Mouse (Mus musculus) cerebellum, adult 8-10 months (tissue): Measurements from ENCODE around the gene Tm9sf4.

ENCODE experiments used
- DNase-seq: peaks from one replicate; pipeline ENCODE4 v3.0.0; 2022

Gene Tm9sf4

GRCm38 (mm10) chr2:153218516-153218915, 57.4 kb downstream of the Tm9sf4 start:
- DNase-seq = no peak

- DNase-seq = no peak
Measured at GRCm38 (mm10) chr2:153221620-153222019, 60.5 kb downstream of the Tm9sf4 start.

DNA sequence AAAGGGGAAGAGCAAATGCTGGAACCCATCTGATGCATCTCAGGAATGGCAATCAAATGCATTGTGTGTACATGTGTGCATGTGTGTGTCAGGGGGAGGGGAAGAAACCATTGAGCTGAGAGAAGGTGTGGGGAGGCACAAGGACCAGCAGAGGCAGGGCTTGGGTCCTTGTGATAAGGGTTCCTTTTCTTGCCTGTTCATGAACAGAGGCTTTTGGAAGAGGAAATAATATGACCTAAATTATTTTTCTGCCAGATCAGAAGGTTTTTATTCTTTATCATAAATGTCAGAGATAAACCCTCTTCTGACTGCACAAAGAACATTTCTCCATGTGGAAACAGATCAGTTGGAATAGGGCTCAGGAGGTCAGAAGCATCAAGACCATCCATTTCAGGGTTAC, 61.0 kb downstream of the Tm9sf4 start:
- no peak for DNase-seq

DNA sequence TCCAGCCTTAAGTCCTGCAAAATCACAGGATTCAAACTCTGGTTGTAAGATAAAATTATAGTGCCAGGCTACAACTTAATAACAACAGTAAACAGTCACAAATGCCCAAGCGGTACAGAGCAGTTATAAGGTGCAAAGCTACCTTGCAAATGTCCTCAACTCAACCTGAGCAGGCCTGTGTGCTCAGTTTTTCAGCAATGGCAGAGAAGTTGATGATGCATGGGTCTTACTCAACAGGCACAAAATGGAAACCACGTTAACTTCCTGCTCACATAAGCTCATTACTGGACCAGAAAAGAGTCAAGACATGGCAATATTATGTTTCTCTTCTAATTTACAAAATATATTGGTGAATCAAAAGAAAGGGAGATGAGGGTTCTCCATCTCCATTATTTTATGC, 61.5 kb downstream of the Tm9sf4 start:
- DNase-seq = no peak

GRCm38 (mm10) chr2:153224946-153225594, 64.0 kb downstream of the Tm9sf4 start, which contains the start of gene Tspyl3:
Gene Tspyl3 (minus strand): TSS chr2:153225441.
- DNase-seq = peak; percentile 59

DNA sequence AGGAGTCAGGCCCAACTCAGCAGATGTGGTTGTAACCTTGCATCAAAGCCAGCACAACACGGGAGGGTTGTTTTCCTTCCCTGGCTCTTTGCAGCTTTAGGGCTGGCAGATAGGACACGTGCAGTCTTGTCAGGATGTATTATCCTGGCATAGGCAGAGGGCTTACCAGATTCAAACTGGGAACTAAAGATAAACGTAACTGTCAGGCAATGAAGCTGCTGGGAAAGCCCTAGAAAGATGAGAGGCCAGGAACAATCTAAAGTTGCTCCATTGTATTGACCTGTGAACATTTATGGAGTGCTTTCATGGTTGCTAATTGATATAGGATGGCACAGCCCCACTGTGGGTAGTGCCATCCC, 64.5 kb downstream of the Tm9sf4 start:
- DNase-seq = no peak

- DNase-seq = no peak
Measured at GRCm38 (mm10) chr2:153227959-153228358, 66.9 kb downstream of the Tm9sf4 start.

- DNase-seq = no peak
Measured at GRCm38 (mm10) chr2:153228523-153228922, 67.4 kb downstream of the Tm9sf4 start.

GRCm38 (mm10) chr2:153237193-153237592, 76.1 kb downstream of the Tm9sf4 start:
- no peak for DNase-seq

GRCm38 (mm10) chr2:153237891-153238290, 76.8 kb downstream of the Tm9sf4 start:
- no peak for DNase-seq

- no peak for DNase-seq
Measured at GRCm38 (mm10) chr2:153238406-153238805, 77.3 kb downstream of the Tm9sf4 start.

DNA sequence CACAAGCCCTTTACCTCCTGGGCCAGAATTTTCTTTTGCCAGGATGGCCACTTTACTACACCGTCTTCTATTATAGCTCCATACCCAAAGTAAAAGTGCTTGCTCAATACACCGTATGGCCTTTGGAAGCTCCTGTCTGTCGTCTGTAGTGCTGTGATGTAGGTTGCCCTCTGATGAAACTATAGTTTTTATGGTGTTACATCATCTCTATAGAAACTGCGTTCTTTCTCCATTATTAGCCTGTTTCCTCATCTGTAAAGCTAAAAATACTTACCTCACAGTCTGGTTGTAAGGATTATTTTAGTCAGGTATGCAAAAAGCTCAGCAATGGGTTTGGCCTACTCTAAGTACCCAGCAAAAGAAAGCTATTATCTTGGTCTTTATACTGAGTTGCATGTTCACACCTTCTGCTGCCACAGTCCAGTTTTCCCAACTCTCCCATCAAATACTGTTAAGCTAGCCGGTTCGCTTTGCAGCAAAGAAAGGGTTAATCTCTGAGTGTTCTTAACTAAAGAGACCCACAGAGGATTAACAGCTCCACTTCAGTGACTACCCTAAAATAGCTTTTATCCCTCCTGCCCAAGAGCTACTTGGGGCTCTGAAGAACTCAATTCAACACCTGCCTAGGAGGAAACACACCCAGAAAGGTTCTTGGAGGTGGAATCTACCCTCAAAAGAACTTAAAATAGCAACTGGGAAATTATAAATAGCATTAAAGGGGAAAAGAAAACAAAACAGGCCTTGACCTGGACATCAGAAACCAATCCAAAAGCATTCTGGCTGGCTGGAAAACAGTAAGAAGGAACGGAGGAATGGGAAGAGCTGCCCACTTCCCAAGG, 78.1 kb downstream of the Tm9sf4 start:
- DNase-seq = no peak

DNA sequence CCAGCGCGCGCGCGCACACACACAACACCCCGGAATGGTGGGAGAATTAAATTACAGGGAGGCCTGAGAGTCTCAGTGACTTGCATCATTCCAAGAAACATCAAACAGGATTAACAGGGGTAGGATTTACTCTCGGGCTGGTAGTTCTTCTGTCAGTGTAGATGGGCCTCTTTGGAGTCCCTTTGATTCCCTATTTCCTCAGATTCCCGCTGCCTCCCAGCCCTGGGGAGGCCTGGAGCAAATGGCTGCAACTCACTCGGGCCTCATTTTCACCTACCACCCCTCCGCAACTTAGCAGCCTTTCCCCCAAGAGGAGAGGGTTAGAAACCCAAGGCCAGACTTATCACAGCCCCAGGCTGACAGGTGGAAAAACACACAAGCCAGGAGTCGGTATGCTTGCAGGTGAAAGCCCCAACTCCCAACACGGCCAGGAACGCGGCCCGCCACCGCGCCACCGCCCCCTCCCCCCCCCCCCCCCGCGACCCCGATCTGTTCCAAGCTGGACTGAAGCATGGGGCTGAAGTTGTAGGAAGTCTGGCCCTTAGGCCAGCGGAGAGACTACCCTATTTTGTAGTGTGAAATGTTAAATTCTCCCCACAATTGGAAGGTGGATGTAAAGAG, 78.9 kb downstream of the Tm9sf4 start:
- DNase-seq = no peak

GRCm38 (mm10) chr2:153240701-153241235, 79.7 kb downstream of the Tm9sf4 start:
- no peak for DNase-seq

- DNase-seq = peak; percentile 85
Measured at GRCm38 (mm10) chr2:153241250-153242014, 80.3 kb downstream of the Tm9sf4 start, which contains the start of the genes Plagl2 and Pofut1. Gene Plagl2 (minus strand): TSS chr2:153241426. Gene Pofut1 (plus strand): TSS chr2:153241533.

GRCm38 (mm10) chr2:153242156-153242555, 81.1 kb downstream of the Tm9sf4 start:
- no peak for DNase-seq

GRCm38 (mm10) chr2:153249751-153250150, 88.6 kb downstream of the Tm9sf4 start:
- no peak for DNase-seq

- DNase-seq = no peak
Measured at GRCm38 (mm10) chr2:153256604-153257003, 95.5 kb downstream of the Tm9sf4 start.

DNA sequence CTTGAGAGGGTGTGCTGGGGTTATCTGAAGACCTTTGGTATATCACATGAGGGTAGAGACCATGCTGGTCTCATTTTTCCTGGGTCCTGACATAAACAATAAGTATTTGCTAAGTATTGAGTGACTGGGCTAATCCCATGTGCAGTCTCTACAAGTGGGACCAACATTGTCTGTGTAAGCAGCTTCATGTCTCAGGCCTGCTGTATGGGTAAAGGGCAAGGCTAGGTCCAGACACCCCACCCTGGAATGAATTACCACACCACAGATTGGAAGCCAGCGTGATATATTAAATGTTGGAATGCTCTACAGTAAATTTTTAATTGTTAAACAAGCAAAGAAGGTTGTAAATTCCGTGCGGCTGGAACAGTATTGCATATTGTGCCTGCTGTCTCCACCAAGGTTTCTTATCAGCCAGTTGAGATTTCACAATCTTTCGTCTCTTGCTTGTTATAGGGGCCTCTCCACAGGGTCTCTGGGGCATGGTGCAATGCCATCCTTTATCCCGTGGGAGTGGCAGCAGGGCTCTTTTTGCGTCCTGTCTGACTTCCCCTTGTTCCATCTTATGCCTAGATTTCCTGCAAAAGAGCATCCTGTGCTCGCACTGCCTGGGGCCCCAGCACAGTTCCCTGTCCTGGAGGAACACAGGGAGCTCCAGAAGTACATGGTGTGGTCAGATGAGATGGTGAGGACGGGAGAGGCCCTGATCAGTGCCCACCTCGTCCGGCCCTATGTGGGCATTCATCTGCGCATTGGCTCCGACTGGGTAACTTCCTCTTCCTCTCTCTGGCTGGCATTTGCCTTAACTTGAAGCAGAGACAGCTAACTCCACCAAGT, 98.1 kb downstream of the Tm9sf4 start:
- no peak for DNase-seq
